Mouse (Mus musculus) liver, postnatal 0 days (tissue): ENCODE results near the gene Rala.
"Not testable (repeated sequence)": the region's sequence is repeated elsewhere in the genome, so short reads cannot be mapped to it uniquely, and the experiment has no call there.

Experiments used
- CTCF ChIP-seq: sonication (generic); IDR thresholded peaks from 2 replicates; pipeline ENCODE4 v1.5.1; 2016; ENCODE audit warnings: antibody characterized with exemption, low read depth
- EP300 ChIP-seq: IDR thresholded peaks from 2 replicates; pipeline ENCODE4 v1.6.1; 2016; ENCODE audit warnings: antibody characterized with exemption, low read depth, mild to moderate bottlenecking

- not testable (repeated sequence) for TF ChIP-seq CTCF, EP300
These were observed 6.5 kb upstream of the Rala start for GRCm38 (mm10) chr13:17950581-17950980.
